Mouse (Mus musculus): ENCODE data around the gene Tmed1. TPM values are rescaled to one million over a fixed set of nuclear protein-coding genes. Genes with fewer than 3 reads are reported as not detected.
"Not testable (repeated sequence)": the region's sequence is repeated elsewhere in the genome, so short reads cannot be mapped to it uniquely, and the experiment has no call there.

Gene Tmed1
- polyA plus RNA-seq, 1 experiment from 2014 or later = 61.2 TPM

DNA sequence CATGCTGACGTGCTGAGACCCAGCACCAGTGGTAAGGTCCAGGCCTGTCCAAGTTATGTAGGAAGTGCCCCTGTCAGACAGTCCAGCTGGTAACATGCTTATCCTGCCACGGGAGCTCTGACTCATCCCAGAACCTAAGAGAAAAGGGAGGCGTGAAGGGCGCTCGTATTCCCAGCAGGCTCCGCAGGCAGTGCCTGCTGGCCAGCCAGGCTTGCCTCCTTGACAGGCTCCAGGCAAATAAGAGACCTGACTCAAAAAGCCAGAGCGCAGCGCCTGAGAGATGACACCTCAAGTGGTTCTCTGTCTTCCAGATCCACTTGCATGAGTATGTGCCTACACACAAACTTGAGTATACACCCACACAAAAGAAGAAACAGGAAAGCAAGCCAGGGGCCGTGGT is 15.3 kb downstream of the Tmed1 start:
- H3K27me3 ChIP-seq (replicated peaks) = no peaks in the 10 kb centered on the region
- 87% methylated on average over 9 of the region's 9 CpGs for WGBS
- ATAC-seq (replicated peaks) = no peak
- no peaks in the 10 kb centered on the region for H3K4me1 ChIP-seq
- no peaks in the 10 kb centered on the region for H3K9me3 ChIP-seq
- H3K4me2 ChIP-seq = no peak overlapping the region
- H3K27ac ChIP-seq = no peak overlapping the region
- H3K36me3 ChIP-seq (replicated peaks) = peaks cover 7% of the 10 kb centered on the region
- no peak overlapping the region for H3K9ac ChIP-seq
- no peak overlapping the region for H3K4me3 ChIP-seq

DNA sequence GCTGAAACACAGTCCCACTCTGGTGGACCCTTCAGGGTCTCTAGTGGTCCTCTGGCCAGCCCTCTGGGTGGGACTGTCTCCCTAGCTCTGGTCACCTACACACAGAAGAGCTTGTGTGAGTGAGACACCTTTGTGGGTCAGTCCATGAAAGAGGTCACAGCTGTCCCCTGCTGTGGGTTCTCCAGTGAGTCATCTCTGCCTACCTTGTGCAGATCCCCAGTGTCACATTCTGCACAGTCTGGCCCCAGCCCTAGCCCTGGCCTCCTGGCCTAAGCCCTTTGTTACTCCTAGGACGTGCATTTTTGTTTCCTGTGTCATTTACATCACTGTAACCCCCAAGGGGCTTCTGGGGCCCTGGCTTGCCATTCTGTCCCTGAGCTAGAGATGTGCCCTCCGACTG is 16.1 kb downstream of the Tmed1 start:
- no peak for ATAC-seq (replicated peaks)
- Histone ChIP-seq H3K4me2 (no peak overlapping the region), H3K4me3 (no peak overlapping the region), H3K27ac (no peak overlapping the region), H3K36me3 (replicated peaks) (peaks cover 3% of the 10 kb centered on the region; the same call in 1 of the 2 replicates), H3K4me1 (no peaks in the 10 kb centered on the region), H3K27me3 (replicated peaks) (no peaks in the 10 kb centered on the region), H3K9me3 (no peaks in the 10 kb centered on the region), H3K9ac (no peak overlapping the region)
- WGBS = 58% methylated on average over 2 of the region's 2 CpGs

DNA sequence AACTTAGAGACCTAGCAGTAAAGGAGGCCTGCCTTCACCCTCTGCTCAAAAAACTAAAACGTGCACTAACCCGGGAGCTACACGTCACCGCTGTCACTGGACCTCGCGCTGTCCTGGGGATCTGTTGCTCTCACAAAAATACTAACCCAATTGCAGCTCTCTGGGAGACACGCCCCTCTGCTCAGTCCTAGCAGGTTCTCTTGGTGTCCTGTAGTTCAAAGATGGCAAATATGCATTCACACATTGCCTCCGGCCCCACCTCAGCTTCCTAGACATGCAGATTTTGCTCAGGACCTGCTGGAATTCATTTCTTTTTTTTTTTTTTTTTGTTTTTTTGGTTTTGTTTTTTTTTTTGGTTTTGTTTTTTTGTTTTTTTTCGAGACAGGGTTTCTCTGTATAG is 19.4 kb downstream of the Tmed1 start:
- H3K4me1 ChIP-seq = no peaks in the 10 kb centered on the region
- H3K4me2 ChIP-seq = no peak overlapping the region
- H3K27ac ChIP-seq = no peak overlapping the region
- no peaks in the 10 kb centered on the region for H3K27me3 ChIP-seq (replicated peaks)
- H3K9me3 ChIP-seq = no peaks in the 10 kb centered on the region
- H3K36me3 ChIP-seq (replicated peaks) = peaks cover 13% of the 10 kb centered on the region; the same call in 1 of the 2 replicates
- H3K9ac ChIP-seq = no peak overlapping the region
- ATAC-seq (replicated peaks) = no peak
- no peak overlapping the region for H3K4me3 ChIP-seq
- WGBS = 94% methylated on average over 9 of the region's 9 CpGs

DNA sequence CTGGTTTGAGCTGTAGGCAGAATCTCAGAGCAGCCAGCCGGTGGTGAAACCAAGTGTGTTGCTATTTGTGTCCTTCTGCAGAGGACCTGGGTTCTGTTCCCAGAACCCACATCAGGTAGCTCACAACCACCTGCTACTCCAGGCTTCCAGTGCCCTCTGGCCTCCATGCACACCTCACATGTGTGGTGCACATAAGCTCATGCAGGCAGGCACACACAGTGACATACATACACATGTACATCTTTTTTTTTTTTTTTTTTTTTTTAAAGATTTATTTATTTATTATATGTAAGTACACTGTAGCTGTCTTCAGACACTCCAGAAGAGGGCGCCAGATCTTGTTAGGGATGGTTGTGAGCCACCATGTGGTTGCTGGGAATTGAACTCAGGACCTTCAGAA is 21.8 kb downstream of the Tmed1 start:
- H3K4me3 ChIP-seq; H3K27me3 ChIP-seq (replicated peaks); H3K4me2 ChIP-seq; H3K4me1 ChIP-seq; H3K27ac ChIP-seq; H3K9me3 ChIP-seq; H3K9ac ChIP-seq; ATAC-seq (replicated peaks): not testable (repeated sequence)
- H3K36me3 ChIP-seq (replicated peaks) = peaks cover 22% of the 10 kb centered on the region; the same call in 1 of the 2 replicates
- WGBS = 80% methylated on average over 2 of the region's 2 CpGs

DNA sequence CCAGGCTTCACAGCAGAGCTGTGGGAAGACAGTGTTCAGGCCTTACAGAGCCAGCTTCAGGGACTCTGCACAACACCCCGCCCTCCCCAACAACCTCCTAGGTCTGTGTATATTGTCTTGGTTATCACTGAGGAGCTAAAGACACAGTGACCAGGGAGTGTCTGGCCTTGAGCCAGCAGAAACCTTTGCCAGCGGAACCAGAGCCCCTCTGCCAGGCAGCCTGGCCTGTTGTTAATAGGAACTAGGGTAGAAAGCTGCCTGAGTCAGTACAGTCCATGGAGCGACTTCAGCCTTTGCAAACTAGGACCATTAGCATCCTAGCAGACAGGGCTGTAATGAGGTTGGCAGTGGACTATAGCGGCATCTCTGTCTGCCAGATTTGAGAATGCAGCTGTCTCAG is 26.0 kb downstream of the Tmed1 start:
- Histone ChIP-seq H3K4me2 (no peak overlapping the region), H3K9ac (no peak overlapping the region), H3K4me3 (no peak overlapping the region), H3K27me3 (replicated peaks) (no peaks in the 10 kb centered on the region), H3K36me3 (replicated peaks) (peaks cover 30% of the 10 kb centered on the region; the same call in 1 of the 2 replicates), H3K9me3 (no peaks in the 10 kb centered on the region), H3K27ac (no peak overlapping the region), H3K4me1 (no peaks in the 10 kb centered on the region)
- no peak for ATAC-seq (replicated peaks)
- WGBS = 89% methylated on average over 4 of the region's 4 CpGs

DNA sequence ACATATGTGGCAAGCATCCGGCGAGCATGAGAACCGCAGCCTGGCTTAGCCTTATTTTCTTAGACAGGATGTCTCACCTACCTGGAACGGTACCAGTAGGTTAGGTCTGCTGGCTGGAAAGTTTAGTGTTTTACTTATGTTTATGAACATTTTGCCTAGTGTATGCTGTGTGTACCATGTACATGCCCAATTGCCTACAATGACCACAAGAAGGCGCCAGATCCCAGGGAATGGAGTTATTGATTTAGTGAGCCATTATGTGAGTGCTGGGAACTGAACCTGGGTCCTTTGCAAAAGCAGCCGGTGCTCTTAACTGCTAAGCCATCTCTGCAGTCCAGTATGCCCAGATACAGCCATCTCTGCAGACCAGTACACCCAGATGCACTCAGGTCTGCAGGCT is 32.3 kb downstream of the Tmed1 start:
- no peak overlapping the region for H3K27ac ChIP-seq
- H3K4me3 ChIP-seq = no peak overlapping the region
- no peak overlapping the region for H3K4me2 ChIP-seq
- peaks cover 54% of the 10 kb centered on the region for H3K36me3 ChIP-seq (replicated peaks)
- no peak overlapping the region for H3K9ac ChIP-seq
- WGBS = 96% methylated on average over 6 of the region's 6 CpGs
- no peaks in the 10 kb centered on the region for H3K27me3 ChIP-seq (replicated peaks)
- H3K4me1 ChIP-seq = no peaks in the 10 kb centered on the region
- ATAC-seq (replicated peaks) = no peak
- no peaks in the 10 kb centered on the region for H3K9me3 ChIP-seq

DNA sequence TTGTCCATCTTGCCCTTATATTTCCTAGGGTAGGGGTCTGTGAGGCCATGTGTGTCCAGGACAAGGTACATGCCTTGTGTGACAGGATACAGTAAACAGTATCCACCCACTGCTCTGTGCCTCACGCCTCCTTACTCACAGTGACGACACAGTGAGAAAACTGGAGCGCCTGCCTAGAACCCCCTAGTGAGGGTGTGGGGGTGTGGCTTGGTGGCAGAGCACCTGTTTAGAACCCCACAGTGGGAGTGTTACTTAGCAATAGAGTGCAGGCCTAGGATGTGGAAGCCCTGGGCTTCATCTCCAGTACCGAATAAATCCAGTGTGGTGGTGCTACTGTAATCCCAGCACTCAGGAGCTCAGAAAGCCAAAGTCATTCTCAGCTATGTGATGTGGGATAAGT is 37.1 kb downstream of the Tmed1 start:
- no peaks in the 10 kb centered on the region for H3K4me1 ChIP-seq
- no peak overlapping the region for H3K27ac ChIP-seq
- no peak overlapping the region for H3K9ac ChIP-seq
- peaks cover 60% of the 10 kb centered on the region for H3K36me3 ChIP-seq (replicated peaks)
- no peaks in the 10 kb centered on the region for H3K27me3 ChIP-seq (replicated peaks)
- no peak for ATAC-seq (replicated peaks)
- no peak overlapping the region for H3K4me2 ChIP-seq
- no peaks in the 10 kb centered on the region for H3K9me3 ChIP-seq
- WGBS = 94% methylated on average over 4 of the region's 4 CpGs
- no peak overlapping the region for H3K4me3 ChIP-seq

DNA sequence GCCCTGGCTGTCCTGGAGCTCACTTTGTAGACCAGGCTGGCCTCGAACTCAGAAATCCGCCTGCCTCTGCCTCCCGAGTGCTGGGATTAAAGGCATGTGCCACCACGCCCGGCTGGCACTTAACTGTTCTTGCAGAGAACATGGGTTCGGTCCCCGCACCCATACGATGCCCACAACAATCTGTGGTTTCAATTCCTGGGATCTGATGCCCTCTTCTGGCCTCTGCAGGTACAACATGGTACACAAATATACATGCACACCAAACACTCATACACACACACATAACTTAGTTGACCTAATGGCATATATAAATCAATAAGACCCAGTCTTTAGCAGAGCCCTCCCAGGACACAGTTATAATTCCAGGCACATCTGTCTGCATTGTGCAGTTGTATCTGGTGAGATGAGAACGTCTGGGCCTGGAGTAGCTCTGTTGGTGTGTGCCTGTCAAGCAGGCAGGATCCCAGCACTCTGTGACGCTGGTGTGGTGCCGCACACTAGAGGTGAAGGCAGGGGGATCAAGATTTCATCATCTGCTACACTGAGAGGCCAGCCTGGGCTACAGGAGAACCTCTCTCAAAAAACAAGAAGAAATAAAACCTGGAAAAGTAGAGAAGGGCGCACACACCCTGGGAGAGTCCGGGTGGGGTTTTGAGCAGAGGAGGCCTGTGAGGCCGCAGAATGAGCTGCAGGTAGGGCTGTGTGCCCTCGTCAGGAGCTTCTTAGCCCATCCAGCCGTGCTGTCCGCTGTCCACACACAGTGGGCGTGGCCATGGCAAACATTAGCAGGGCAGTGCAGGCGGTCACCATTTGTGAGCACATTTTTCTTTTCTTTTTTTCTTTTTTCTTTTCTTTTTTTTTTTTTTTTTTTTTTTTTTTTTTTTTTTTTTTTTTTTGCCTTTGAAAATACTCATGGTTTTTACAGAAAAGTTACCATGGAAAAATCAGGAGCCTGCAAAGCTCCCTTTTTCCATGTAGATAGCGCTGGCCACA is 40.7 kb downstream of the Tmed1 start:
- Histone ChIP-seq H3K27me3 (replicated peaks) (no peaks in the 10 kb centered on the region), H3K4me2 (no peak overlapping the region), H3K9ac (no peak overlapping the region), H3K9me3 (no peaks in the 10 kb centered on the region), H3K4me1 (no peaks in the 10 kb centered on the region), H3K36me3 (replicated peaks) (peaks cover 45% of the 10 kb centered on the region), H3K27ac (no peak overlapping the region), H3K4me3 (no peak overlapping the region)
- 86% methylated on average over 20 of the region's 20 CpGs for WGBS
- no peak for ATAC-seq (replicated peaks)

DNA sequence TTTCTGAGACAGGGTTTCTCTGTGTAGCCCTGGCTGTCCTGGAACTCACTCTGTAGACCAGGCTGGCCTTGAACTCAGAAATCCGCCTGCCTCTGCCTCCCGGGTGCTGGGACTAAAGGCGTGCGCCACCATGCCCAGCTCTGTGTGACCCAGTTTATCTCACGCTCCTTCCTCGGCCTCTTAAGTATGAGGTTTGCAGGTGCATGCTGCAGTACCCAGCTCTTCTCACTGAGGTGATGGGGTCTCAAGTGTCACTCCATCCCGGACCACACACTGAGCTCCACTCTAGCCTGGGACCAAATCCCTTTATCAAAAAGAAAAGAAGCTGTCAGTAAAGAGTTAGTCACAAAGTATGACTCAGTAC is 45.5 kb downstream of the Tmed1 start:
- H3K4me3 ChIP-seq; ATAC-seq (replicated peaks); H3K27me3 ChIP-seq (replicated peaks); H3K4me1 ChIP-seq; H3K9me3 ChIP-seq; H3K27ac ChIP-seq; H3K9ac ChIP-seq; H3K4me2 ChIP-seq: not testable (repeated sequence)
- H3K36me3 ChIP-seq (replicated peaks) = peaks cover 16% of the 10 kb centered on the region
- WGBS = 94% methylated on average over 7 of the region's 7 CpGs

DNA sequence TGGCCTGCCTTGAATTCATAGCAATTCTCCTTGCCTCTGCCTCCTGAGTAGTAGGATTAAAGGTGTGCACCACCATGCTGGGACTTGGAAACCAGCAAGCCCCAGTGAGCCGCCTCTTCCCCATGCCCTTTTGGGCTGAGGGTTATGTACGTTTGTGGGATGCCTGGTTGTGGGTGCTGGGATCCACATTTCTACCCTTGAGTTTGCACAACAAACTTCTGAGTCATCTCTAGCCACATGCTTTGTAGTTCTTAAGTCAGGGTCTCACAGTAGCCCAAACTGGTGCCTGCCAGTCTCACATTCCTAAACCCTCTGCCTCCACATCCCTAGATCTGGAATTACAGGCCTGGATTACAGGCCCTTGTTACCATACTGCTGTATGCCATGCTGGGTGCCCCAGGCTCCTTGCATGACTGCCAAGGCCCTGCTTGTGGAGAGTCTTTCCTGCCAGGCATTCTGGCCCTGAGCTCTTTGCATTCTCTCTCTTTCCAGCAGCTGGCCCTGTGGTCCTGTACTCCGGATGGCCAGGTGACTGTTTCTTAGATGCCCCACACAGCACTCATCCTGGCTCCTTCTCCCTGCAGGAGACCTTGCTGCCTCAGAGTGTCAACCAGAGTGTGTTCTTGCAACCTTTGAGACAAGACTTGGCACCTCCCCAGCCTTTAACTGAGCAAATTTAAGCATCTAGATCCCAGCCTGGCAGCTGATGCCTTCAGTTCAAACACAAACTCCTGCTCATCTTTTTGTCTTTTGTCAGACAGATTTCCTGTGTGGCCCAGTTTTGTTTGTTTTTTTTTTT is 46.1 kb downstream of the Tmed1 start:
- H3K9me3 ChIP-seq = no peaks in the 10 kb centered on the region
- no peak overlapping the region for H3K4me3 ChIP-seq
- H3K27ac ChIP-seq = no peak overlapping the region
- H3K27me3 ChIP-seq (replicated peaks) = no peaks in the 10 kb centered on the region
- ATAC-seq (replicated peaks) = no peak
- H3K9ac ChIP-seq = no peak overlapping the region
- 90% methylated on average over 3 of the region's 3 CpGs for WGBS
- H3K36me3 ChIP-seq (replicated peaks) = peaks cover 16% of the 10 kb centered on the region
- no peak overlapping the region for H3K4me2 ChIP-seq
- no peaks in the 10 kb centered on the region for H3K4me1 ChIP-seq

DNA sequence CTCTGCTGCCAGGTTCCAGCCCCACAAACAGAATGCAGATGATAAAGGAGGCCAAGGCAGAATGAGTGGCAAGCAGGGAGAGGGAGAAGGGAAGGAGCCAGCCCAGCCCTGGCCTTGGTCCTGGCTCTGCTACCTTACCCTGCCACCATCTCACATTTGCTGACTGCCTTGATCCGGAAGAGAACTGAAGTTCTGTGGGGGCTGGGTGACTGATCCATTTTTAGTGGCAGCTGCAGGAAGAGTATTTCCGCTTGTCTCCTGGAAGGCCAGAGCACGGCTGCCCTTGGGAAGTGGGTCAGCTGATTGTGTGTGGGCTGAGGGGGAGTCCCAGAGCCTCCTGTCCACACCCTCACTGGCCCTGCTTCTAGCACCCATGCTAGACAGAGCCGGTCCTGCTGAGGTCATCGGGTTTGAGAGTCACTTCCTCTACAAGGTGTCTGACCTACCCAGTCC is 46.9 kb downstream of the Tmed1 start:
- H3K27me3 ChIP-seq (replicated peaks) = no peaks in the 10 kb centered on the region
- no peak for ATAC-seq (replicated peaks)
- no peaks in the 10 kb centered on the region for H3K4me1 ChIP-seq
- no peak overlapping the region for H3K4me2 ChIP-seq
- H3K27ac ChIP-seq = peak overlapping the region; percentile 3; the same call in 1 of the 2 replicates
- no peaks in the 10 kb centered on the region for H3K9me3 ChIP-seq
- no peak overlapping the region for H3K4me3 ChIP-seq
- peaks cover 12% of the 10 kb centered on the region; the same call in 1 of the 2 replicates for H3K36me3 ChIP-seq (replicated peaks)
- 78% methylated on average over 5 of the region's 5 CpGs for WGBS
- H3K9ac ChIP-seq = no peak overlapping the region

DNA sequence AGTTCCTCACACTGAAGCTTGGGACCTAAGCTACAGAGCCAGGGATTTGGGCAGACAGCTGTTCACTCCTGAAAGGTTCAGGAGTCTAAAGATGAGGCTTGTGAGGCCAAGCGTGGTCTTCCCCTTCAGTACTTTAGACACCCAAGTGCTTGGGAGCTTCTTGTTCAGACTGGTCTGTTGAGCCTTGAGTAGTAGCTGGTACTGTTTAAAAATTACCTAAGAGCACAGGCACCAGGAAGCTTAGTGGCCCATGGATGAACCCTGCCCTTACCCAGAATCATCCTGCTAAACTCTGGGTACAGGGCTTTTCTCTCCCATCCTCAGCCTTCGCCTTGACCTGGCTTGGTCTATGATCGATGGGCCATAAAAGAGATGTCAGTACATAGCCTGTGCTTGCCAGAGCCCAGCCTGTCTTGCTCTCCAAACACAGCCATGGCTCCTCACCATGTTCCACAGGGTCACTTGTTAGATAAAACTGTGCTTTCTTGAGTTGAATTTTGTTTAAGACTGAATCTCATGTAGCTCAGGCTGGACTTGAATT is 49.6 kb downstream of the Tmed1 start:
- Histone ChIP-seq H3K27me3 (replicated peaks) (no peaks in the 10 kb centered on the region), H3K4me3 (no peak overlapping the region), H3K9ac (no peak overlapping the region), H3K9me3 (no peaks in the 10 kb centered on the region), H3K4me1 (no peaks in the 10 kb centered on the region), H3K36me3 (replicated peaks) (no peaks in the 10 kb centered on the region; the same call in 1 of the 2 replicates), H3K4me2 (no peak overlapping the region), H3K27ac (no peak overlapping the region)
- 95% methylated on average over 3 of the region's 3 CpGs for WGBS
- ATAC-seq (replicated peaks) = no peak
